In genomic region chr5:149331407-149332143, GRCm38 (mm10) we compare ENCODE assay signal across 14 mouse cellular contexts.
DNase-seq lines count a peak whose midpoint lies in the region; ATAC-seq and TF ChIP-seq lines count a peak whose summit lies in the region.
"Had no signal": no experiment of that assay in that cellular context is flagged by ENCODE, and none has a peak within 500 bp of the region (broad histone marks: within the 10 kb centered on the region; RNA-seq: fewer than 3 reads in every experiment).

No protein-coding gene starts in this region.

- whole genome bisulfite sequencing in lung, embryonic 14.5 days, result 28% methylated on average over 10 of the region's 10 CpGs
- WGBS in embryonic facial prominence, embryonic 14.5 days, result 26% methylated on average over 10 of the region's 10 CpGs
- WGBS in kidney, embryonic 14.5 days, result 24% methylated on average over 10 of the region's 10 CpGs
- WGBS in limb, embryonic 15.5 days, result 27% methylated on average over 10 of the region's 10 CpGs

- no peaks in the 10 kb centered on the region for H3K36me3 ChIP-seq in lung, embryonic 14.5 days (ENCODE audit: insufficient read depth)
- H3K36me3 ChIP-seq in embryonic facial prominence, embryonic 14.5 days (ENCODE audit: control insufficient read depth, insufficient read depth, low read length), result no peaks in the 10 kb centered on the region
- H3K36me3 ChIP-seq in kidney, embryonic 14.5 days (ENCODE audit: control insufficient read depth, insufficient read depth, low read length), result no peaks in the 10 kb centered on the region
- no peaks in the 10 kb centered on the region for H3K36me3 ChIP-seq in limb, embryonic 15.5 days
- H3K36me3 ChIP-seq: forebrain, embryonic 15.5 days; heart, embryonic 15.5 days; liver, embryonic 13.5 days; neural tube, embryonic 13.5 days had no signal

- TF ChIP-seq CTCF in lung, embryonic 14.5 days (IDR thresholded peaks at IDR 0.05; ENCODE audit: low read depth), result no peak

- peaks cover 11% of the 10 kb centered on the region; the same call in 1 of the 2 replicates for H3K4me1 ChIP-seq in lung, embryonic 14.5 days (ENCODE audit: insufficient read depth)
- H3K4me1 ChIP-seq in embryonic facial prominence, embryonic 14.5 days (ENCODE audit: control insufficient read depth, insufficient read depth, low read length), result peaks cover 22% of the 10 kb centered on the region
- peaks cover 35% of the 10 kb centered on the region for H3K4me1 ChIP-seq in kidney, embryonic 14.5 days (ENCODE audit: control insufficient read depth, insufficient read depth, low read length)
- peaks cover 46% of the 10 kb centered on the region for H3K4me1 ChIP-seq in limb, embryonic 15.5 days

- H3K27me3 ChIP-seq in lung, embryonic 14.5 days (ENCODE audit: insufficient read depth, low read length), result no peaks in the 10 kb centered on the region
- H3K27me3 ChIP-seq in embryonic facial prominence, embryonic 14.5 days (replicated peaks; ENCODE audit: control insufficient read depth, insufficient read depth, low read length), result no peaks in the 10 kb centered on the region
- no peaks in the 10 kb centered on the region for H3K27me3 ChIP-seq in kidney, embryonic 14.5 days (ENCODE audit: control insufficient read depth, insufficient read depth, low read length)
- no peaks in the 10 kb centered on the region for H3K27me3 ChIP-seq in limb, embryonic 15.5 days
- H3K27me3 ChIP-seq: forebrain, embryonic 15.5 days; heart, embryonic 15.5 days; liver, embryonic 13.5 days; neural tube, embryonic 13.5 days had no signal

- peak; percentile 73 for DNase-seq in lung, embryonic 14.5 days
- DNase-seq in lung, postnatal 10 days, result no peak
- peak; percentile 37 for DNase-seq in embryonic facial prominence, embryonic 14.5 days (ENCODE audit: low spot score)
- no peak for DNase-seq in frontal cortex, adult 2 months (ENCODE audit: extremely low spot score in 1 of 2, low spot score in 1 of 2)
- no peak for DNase-seq in left cerebral cortex, adult 9 months (ENCODE audit: low spot score in 2 of 2)
- DNase-seq: cerebellum, postnatal 25 days; liver, embryonic 13.5 days; right cerebral cortex, postnatal 4 days had no signal

- H3K27ac ChIP-seq in lung, embryonic 14.5 days (ENCODE audit: low read depth), result peak overlapping the region; percentile 47; the same call in 1 of the 2 replicates
- peak overlapping the region; percentile 59 for H3K27ac ChIP-seq in embryonic facial prominence, embryonic 14.5 days (replicated peaks; ENCODE audit: low read depth, low read length)
- peak overlapping the region; percentile 84 for H3K27ac ChIP-seq in kidney, embryonic 14.5 days (ENCODE audit: low read depth, low read length)
- H3K27ac ChIP-seq in limb, embryonic 15.5 days, result peak overlapping the region; percentile 67
- H3K27ac ChIP-seq: forebrain, embryonic 15.5 days; heart, embryonic 15.5 days; neural tube, embryonic 13.5 days had no signal

- ATAC-seq in lung, embryonic 14.5 days (ENCODE audit: insufficient read depth), result no peak
- no peak for ATAC-seq in embryonic facial prominence, embryonic 14.5 days (ENCODE audit: low read depth)
- peak; percentile 58 for ATAC-seq in kidney, embryonic 14.5 days (ENCODE audit: low FRiP score, low TSS enrichment)
- no peak for ATAC-seq in limb, embryonic 15.5 days (ENCODE audit: insufficient number of reproducible peaks, low FRiP score, low TSS enrichment, low read depth)
- ATAC-seq: forebrain, embryonic 15.5 days had no signal

- H3K9ac ChIP-seq in lung, embryonic 14.5 days, result no peak overlapping the region
- H3K9ac ChIP-seq in embryonic facial prominence, embryonic 14.5 days (ENCODE audit: low read depth, low read length), result no peak overlapping the region
- no peak overlapping the region for H3K9ac ChIP-seq in kidney, embryonic 14.5 days (ENCODE audit: low read depth, low read length)
- H3K9ac ChIP-seq in limb, embryonic 15.5 days, result no peak overlapping the region
- H3K9ac ChIP-seq: forebrain, embryonic 15.5 days; heart, embryonic 15.5 days; liver, embryonic 13.5 days; neural tube, embryonic 13.5 days had no signal

- no peaks in the 10 kb centered on the region for H3K9me3 ChIP-seq in lung, embryonic 14.5 days (ENCODE audit: low read depth, low read length)
- H3K9me3 ChIP-seq in embryonic facial prominence, embryonic 14.5 days (ENCODE audit: control insufficient read depth, low read length), result no peaks in the 10 kb centered on the region
- H3K9me3 ChIP-seq in kidney, embryonic 14.5 days (ENCODE audit: control insufficient read depth, low read length), result no peaks in the 10 kb centered on the region
- H3K9me3 ChIP-seq in limb, embryonic 15.5 days, result no peaks in the 10 kb centered on the region
- H3K9me3 ChIP-seq: forebrain, embryonic 15.5 days; heart, embryonic 15.5 days; liver, embryonic 13.5 days; neural tube, embryonic 13.5 days had no signal

- no peak overlapping the region for H3K4me3 ChIP-seq in lung, embryonic 14.5 days (ENCODE audit: low read depth, low read length)
- H3K4me3 ChIP-seq in embryonic facial prominence, embryonic 14.5 days (ENCODE audit: low read depth, low read length), result no peak overlapping the region
- H3K4me3 ChIP-seq in kidney, embryonic 14.5 days (ENCODE audit: low read length), result no peak overlapping the region
- H3K4me3 ChIP-seq in limb, embryonic 15.5 days, result no peak overlapping the region
- H3K4me3 ChIP-seq: forebrain, embryonic 15.5 days; heart, embryonic 15.5 days; liver, embryonic 13.5 days; neural tube, embryonic 13.5 days had no signal

- H3K4me2 ChIP-seq in lung, embryonic 14.5 days, result no peak overlapping the region
- no peak overlapping the region for H3K4me2 ChIP-seq in embryonic facial prominence, embryonic 14.5 days (ENCODE audit: low read depth, low read length)
- H3K4me2 ChIP-seq in kidney, embryonic 14.5 days (replicated peaks; ENCODE audit: low read depth, low read length), result no peak overlapping the region; the same call in 1 of the 2 replicates
- no peak overlapping the region for H3K4me2 ChIP-seq in limb, embryonic 15.5 days
- H3K4me2 ChIP-seq: forebrain, embryonic 15.5 days; heart, embryonic 15.5 days; liver, embryonic 13.5 days; midbrain, embryonic 11.5 days; neural tube, embryonic 13.5 days had no signal

Comparison
In these comparisons a context has a peak if more than half of its experiments do, and no peak if none do; other contexts are left out.
1. DNase-seq: peak in lung, embryonic 14.5 days (single experiment) and embryonic facial prominence, embryonic 14.5 days (single experiment); none in lung, postnatal 10 days (single experiment), frontal cortex, adult 2 months (0 of 2) and left cerebral cortex, adult 9 months (0 of 2).
2. Peak in every context shown above with its lines, with median percentiles within 50 percentile points of each other: H3K27ac ChIP-seq.